In the genomic region with DNA sequence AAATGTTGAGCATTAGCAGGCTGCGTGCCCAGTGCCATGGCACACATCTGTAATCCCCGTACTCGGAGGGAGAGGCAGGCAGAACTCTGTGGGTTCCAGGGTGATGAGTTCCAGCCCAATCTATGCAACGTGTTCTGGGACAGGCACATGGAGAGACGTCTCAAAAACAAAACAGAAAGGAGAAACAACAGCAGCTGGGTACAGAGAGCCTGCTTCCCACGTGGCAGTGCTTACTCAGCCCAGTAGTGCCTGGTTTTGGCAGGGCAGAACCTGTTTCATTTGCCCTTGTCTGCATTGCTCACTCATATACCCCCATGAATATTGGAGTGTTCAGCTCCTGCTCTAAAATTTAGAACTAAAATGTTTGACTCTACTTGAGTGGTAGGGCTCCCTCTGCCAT, we compare ENCODE assay signal across 1 mouse cellular context.
A peak's percentile ranks its signal among the peaks of the same experiment; 100 is the strongest.
TF ChIP-seq lines count a peak whose summit lies in the region.

No protein-coding gene starts in this region.

TF ChIP-seq in CH12.LX, 34 proteins besides CTCF, POLR2A, EP300 and RAD21 (continued from another document):
- TF ChIP-seq ETS1 (conservative IDR thresholded peaks at IDR 0.05; ENCODE audit: low read depth, low read length) (peak; percentile 84), TBP (conservative IDR thresholded peaks at IDR 0.05; ENCODE audit: low read depth, low read length) (no peak), PAX5 (IDR thresholded peaks at IDR 0.05; ENCODE audit: low read length) (no peak), MYC (IDR thresholded peaks at IDR 0.05; ENCODE audit: low read depth, low read length) (peak; percentile 98), MAX (IDR thresholded peaks at IDR 0.05; ENCODE audit: low read length) (peak; percentile 98), KAT2A (IDR thresholded peaks at IDR 0.05; ENCODE audit: insufficient replicate concordance, low read length) (no peak), CHD1 (IDR thresholded peaks at IDR 0.05; ENCODE audit: low read depth, low read length) (no peak), IRF4 (IDR thresholded peaks at IDR 0.05; ENCODE audit: low read depth, low read length) (peak; percentile 71), POLR2AphosphoS2 (IDR thresholded peaks at IDR 0.05; ENCODE audit: low read depth, low read length) (no peak), SIN3A (IDR thresholded peaks at IDR 0.05; ENCODE audit: low read length) (peak; percentile 93), USF1 (IDR thresholded peaks at IDR 0.05; ENCODE audit: low read depth, low read length) (no peak; the same call in 1 of the 2 replicates), HCFC1 (IDR thresholded peaks at IDR 0.05; ENCODE audit: low read depth, low read length) (no peak), E2F4 (IDR thresholded peaks at IDR 0.05; ENCODE audit: insufficient replicate concordance, low read depth, low read length) (no peak), MAFK (IDR thresholded peaks at IDR 0.05; ENCODE audit: insufficient replicate concordance, low read length) (0 out of 2 replicates have a peak, but pooled peaks have one; percentile 39), BHLHE40 (IDR thresholded peaks at IDR 0.05; ENCODE audit: low read depth, low read length) (peak; percentile 73), NRF1 (IDR thresholded peaks at IDR 0.05; ENCODE audit: low read depth, low read length) (no peak), UBTF (IDR thresholded peaks at IDR 0.05; ENCODE audit: low read depth, low read length) (0 out of 2 replicates have a peak, but pooled peaks have one; percentile 46)
